Mouse (Mus musculus) embryo, embryonic 11 days (tissue): Measurements from ENCODE around the gene Macf1.
A peak's percentile ranks its signal among the peaks of the same experiment; 100 is the strongest.
"Not testable (repeated sequence)": the region's sequence is repeated elsewhere in the genome, so short reads cannot be mapped to it uniquely, and the experiment has no call there.

Experiments
- DNase-seq: peaks from one replicate; pipeline ENCODE4 v3.0.0-alpha.2; 2015

The Macf1 gene

DNA sequence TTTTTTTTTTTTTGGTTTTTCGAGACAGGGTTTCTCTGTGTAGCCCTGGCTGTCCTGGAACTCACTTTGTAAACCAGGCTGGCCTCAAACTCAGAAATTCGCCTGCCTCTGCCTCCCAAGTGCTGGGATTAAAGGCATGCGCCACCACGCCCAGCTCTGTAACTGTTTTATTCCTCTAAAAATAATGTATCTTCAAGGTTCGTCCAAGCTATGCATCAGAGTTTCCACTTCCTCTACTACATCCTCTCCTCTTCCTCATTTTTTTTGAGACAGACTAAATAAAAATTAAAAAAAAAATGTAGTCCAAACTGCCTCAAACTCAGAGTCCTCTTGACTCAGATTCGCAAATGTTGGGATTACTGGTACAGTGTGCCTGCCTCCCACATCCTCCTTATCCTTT, 52.0 kb downstream of the Macf1 start:
- not testable (repeated sequence) for DNase-seq

DNA sequence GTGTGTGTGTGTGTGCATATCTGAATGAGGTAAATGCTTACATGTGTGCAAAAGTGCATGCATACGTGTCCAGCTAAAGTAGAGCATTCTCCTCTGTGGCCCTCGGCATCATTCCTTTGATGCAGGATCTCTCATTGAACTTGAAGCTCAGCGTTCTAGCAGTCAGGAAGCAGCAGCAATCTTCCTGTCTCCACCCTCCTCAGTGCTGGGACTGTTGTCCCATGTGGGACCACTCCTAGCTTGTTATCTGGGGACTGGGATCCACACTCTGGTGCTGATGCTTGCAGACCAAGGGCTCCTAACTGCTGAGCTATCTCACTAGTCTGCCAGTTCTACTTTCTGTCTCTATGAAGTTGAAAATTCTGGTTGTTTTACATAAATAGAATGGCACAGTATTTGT, 52.5 kb downstream of the Macf1 start:
- no peak for DNase-seq

DNA sequence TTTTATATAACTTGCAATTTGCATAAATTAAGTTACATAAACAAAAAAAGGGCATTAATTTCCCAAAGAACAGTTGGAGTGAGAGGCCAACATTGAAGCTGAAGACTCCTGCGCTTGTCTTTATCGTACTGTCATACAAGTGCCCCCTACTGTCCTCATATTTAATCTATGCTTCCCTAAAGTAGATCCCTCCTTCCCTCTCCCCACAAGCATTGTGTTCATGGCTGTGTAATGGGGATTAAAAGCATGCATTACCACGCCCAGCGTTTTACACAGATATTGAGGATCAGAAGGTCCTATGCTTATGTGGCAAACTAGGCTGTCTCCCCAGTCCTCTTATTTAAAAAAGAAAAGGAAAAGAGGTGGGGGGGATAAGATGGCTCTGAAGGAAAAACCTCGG, 56.5 kb downstream of the Macf1 start:
- no peak for DNase-seq

DNA sequence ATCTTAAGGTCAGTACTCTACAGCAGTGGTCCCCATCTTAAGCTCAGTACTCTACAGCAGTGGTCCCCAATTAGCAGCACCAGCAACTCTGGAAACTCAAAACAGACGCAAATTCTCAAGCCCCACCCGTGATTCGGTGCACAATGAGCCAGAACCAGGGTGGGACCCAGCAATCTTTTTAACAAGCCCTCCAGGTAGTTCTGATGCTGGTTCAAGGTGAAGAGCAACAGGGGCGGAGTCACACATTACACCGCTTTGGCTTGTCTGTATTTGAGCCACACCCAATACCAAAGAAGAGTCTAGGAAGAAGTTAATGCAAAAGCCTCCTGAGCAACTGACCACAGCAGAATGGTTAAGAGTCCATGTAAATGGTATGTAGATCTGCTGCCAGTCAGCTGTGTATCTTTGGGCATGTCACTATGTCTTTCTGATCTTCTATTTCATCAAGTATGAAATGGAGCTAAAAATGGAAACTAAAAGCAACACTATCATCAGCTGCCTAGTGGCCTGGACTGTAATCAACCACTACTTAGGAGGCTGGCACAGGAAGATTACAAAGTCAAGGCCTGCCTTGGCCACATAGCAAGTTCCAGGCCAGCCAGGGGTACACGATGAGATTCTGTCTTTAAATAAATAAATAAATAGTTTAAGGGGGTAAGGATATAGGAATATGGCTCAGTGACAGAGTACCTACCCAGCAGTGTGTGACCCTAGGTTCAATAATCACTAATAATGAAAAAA, 58.7 kb downstream of the Macf1 start:
- DNase-seq, result no peak

DNA sequence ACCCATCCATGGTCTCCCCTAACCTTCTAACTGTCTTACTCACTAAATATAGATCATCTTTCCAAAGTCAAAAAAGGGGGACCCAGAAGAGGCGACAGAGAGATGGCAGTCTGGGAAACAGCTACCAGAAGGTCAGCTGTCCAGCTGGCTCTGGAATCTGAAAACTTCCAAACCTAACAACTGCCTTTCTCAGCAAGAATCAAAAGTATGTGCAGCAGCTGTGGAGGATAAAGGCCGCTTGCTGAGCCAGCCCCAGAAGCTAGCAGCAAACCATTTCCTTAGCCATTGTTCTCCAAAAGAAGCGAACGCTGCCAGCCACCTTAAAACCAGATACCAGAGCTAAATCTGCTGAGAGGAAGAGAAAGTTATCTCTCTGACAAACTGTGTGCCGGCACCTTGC, 59.7 kb downstream of the Macf1 start:
- DNase-seq, result peak; percentile 37

DNA sequence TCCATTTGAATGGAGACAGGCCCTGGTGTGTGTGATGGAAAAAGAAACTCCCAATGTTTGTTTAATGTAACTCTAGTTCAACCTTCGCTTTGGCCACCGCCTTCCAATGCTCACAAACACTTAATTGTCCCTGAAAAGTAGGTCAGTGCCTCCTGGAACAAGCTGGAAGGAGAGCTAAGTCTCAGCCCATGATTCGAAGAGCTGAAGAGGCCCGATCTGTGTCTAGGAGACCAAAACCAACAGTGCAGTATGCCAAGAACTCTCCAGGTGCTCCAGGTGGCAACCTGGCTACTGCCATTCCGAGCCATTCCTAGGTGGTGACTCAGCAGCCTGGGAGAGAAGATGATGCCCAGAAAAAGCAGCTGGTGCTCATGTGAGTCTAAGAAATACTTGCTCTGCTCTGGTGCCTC, 60.4 kb downstream of the Macf1 start:
- DNase-seq, result no peak

DNA sequence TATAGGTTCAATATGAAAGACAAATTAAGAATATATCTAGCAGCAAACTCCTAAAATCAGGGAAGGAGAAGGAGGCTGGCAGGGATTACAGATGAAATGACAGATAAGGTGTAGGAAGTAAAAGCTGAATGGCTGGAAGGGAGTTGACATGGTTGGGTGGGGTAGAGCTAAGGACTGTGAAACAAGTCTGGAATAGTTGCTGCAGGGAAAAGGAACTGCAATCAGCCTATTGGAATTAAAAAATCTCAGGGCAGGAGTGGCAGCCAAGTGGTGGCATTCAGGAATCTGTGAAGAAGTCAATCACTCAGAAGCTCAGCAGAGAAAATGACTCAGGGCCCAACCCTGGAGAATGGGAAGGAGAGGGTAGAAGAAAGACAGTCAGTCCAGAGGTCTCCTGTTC, 62.4 kb downstream of the Macf1 start:
- no peak for DNase-seq

DNA sequence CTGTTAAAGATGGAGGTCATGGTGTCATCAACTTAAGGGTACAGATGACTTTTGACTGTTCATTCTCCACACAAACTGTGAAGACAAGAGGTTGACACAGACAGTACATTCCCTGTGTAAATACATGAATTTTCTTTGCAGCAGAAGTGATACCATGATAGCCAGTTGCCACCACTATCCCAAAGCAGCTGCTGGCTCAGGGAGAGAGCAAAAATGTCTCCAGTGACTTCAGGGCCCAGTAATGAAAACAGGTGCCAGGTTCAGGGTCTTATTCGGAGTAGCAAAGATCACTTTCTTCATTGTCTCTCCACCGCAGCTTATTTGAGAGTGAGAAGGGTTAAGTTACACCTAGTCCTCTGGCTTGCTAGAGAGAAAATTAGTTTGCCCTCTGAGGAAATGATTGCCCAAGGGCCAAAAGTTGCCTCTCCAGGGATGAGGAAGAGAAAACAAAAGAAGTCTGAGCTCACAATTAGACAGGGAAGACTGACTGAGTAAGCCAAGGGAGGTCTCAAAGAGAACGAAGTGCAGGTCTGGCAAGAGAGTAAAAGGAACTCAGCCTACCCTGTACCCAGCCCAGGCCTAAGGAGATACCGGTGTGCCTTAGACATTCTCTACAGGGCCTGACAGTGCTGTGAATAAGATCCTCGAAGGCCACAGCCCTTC, 66.3 kb downstream of the Macf1 start:
- DNase-seq, result no peak

DNA sequence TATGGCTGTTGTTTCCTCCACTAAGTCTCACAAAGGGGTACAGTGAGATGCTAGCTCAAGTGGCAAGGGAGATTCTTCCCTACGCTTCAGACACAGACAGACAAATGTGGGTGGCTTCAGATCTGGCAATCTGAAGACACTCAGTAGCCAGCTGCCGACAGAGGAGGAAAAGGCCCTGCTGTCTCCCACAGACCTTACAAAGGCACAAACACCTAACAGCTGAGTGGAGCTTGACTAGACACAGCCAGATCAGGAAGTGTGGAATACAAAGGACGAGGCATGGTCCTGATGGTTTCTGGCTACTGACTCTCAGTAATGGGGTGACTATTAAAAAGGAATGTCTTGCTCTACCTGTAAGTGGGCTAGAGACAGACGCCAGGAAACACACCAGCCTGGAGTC, 67.2 kb downstream of the Macf1 start:
- no peak for DNase-seq

DNA sequence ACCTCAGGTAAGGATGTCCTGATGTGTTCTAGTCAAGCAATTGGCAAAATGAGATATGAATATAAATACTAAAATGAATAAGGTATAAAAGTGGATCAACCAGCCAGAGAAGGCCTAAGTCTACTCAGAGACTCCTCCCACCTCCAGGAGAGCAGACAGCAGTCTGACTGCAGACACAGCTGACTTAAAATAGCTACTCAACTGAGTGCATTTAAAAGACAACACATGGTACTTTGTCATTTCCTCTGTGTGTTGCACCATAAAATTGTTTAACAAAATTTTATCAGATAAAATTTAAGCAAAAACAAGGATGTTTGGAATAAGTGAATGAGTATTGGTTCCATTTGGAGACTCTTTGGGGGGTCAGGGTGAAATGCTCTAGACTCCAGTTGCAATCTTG, 67.7 kb downstream of the Macf1 start:
- no peak for DNase-seq

DNA sequence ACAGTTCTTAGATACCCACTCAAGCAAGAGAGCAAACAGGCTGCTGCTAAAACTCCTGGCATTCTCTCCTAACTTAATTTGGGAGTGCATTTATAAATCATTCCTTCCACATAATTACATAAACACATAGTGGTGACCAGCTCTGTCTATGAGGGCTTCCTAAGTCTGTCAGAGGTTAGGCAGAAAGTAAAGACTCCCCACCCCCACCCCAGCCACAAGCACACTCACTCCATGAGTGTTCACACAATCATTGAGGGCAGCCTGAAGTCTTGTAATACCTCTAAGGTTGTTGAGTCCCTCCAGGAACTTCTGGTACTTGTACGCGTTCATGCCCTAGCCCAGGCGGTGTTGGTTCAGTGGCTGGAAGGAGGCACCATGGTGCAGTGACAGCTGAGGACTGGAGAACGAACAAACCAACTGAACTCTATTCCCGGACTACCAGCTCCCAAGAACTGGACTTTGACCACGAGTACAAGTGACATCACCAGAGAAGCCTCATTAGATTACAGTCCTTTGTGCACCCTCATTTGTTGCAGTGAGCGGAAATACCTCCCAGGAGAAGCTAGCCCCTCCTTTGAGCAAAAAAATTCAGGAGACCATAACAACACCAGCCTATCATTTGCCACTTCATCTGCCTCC, 70.7 kb downstream of the Macf1 start:
- DNase-seq, result no peak

DNA sequence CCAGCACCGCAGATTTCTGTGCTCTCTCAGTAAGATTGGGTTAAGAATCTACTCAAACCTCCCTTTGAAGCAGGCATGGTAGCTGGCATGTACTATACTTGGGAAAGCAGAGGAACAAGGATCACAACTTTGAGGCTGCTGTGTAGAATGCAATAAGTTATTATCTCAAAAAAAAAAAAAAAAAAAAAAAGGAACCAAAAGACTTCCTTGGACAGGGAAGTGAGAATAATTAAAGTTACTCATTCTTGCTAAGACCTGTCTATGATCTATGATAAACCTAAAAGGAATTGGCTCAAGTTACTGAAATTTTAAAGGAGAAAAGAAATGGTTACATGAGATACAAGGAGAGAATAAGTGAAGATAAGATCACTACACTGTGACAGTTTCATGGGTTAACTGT, 72.2 kb downstream of the Macf1 start:
- DNase-seq, result no peak

DNA sequence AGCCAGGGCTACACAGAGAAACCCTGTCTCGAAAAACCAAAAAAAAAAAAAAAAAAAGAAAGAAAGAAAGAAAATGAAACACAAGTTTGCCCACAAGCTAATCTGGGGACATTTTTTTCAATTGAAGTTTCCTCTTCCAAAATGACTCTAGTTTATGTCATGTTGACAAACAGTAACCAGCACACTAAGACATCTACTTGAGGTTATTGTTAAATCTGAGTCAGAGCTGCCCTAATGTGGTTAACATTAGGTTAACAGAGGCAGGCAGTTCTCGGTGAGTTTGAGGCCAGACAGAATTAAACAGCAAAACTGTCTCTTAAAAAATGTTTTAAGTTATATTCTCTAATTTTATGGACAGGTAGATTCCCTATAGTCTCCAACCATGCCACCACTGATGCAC, 72.9 kb downstream of the Macf1 start:
- no peak for DNase-seq

DNA sequence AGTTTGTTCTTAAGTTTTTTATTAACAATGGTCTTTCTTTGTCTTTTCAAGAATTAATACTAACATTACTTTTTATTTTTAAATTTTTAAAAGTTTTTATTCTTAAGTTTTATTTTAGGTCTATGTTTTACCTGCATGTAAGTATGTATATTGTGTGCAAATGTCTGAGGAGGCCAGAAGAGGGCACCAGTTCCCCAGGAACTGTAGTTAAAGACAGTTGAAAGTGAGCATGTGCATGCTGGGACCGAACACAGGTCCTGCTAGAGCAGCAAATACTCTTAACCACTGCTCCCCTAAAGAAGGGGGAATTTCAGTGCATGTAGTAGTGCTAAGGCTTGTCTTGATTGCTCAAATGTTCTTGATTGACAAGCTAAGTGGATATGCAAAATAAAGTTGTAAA, 77.0 kb downstream of the Macf1 start:
- no peak for DNase-seq

DNA sequence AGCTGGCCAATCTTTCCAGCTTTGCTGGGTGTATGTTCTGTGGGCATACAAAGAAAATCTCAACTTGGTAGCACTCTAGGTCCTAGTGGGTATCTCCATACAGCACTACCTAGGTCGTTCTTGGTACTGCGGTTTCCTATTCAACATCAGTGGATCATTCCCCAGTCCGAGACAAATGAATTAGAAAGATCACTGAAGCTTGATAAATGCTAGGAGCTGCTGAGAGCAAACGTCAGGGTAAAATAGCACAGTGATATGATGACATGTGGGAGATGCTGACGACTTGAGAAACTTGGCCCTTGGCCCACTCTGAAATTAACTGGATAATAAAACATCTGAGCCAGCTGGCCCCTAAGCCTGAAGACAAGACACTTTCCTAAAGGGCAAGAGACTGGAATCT, 78.2 kb downstream of the Macf1 start:
- no peak for DNase-seq

DNA sequence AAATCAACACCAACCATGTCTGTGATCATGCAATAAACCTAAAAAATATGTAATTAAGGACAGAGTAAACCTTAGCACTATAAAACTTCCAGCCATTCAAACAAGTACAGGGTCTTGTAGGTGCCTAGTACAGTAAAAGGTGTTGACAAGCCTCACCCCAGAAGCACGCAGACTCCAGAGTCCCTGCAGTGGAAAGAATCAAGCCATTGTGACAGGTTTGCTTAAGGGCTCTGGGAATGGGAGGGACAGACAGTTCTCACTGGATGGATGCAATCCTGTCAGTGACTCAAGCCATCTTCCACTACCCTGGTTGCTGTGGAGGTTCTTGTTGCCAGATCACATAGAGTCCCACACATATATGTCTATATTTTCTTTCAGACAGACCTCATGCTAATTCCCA, 78.9 kb downstream of the Macf1 start:
- DNase-seq, result no peak

DNA sequence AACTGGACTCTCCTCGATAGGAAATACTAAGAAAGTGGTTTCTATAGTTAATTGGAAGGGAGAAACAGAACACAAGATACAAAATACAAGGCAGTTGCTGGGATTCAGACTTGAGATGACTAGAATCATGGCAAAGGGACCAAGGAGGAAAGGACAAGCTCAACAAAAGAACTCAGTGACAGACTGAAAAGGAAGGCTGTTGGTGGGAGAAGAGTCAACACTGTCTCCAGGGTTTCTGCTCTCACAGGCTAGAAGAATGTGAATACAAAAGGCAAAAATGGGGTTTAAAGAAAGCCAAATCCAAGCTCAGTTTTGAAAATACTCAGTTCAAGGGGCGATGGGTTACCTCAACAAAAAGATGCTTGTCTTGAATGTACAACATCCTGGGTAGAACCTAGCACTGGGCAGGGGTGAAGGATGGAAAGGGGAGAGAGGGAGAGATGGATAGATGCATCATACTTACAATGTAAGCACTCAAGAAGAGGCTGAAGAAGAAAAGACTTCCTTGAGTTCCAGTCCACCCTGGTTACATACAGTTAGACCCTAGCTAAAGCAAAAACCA, 81.4 kb downstream of the Macf1 start:
- no peak for DNase-seq

DNA sequence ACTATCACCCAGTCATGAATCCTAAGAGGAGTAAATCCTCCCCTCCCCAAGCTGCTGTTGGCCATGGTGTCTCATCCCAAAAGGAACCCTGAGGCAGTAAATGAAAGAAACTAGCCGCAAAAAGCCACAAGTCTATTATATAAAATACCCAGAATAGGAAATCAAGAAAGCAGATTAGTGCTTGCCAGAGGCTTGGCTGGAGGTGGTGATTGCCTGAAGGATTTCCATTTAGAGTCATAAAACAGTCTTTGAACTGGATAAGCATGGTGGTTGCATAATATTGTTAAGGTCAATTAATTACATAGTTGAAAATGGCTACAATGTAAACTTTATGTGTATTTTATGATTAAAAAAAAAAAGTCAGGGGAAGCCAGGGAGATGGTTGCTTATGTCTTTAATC, 83.1 kb downstream of the Macf1 start:
- no peak for DNase-seq

DNA sequence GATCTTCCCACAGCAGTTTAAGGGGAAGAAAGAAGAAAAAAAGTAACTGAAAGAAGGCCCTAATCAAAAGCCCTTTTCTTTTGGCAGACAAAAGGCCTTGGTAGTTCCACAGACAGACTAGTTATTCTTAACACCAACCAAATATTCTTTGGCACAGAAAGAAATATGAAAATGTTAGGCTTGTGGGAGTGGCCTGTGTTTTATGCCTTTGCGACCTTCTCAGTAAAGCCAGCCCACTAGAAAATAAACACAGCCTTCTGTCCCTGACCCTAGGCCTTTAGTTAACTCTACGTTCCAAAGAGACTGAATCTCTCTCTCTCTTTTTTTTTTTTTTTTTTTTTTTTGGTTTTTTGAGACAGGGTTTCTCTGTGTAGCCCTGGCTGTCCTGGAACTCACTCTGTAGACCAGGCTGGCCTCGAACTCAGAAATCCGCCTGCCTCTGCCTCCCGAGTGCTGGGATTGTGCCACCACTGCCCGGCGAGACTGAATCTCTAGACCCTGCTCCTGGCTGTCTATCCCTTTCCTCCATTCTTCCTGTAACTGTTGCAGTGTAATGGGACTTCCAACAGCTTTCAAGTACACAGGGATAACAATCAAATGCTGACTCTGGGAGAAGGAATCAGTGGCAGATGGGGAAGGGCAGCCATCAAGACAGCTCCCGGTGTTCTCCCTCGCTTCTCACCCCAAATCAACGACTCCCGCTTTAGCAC, 85.5 kb downstream of the Macf1 start:
- no peak for DNase-seq

DNA sequence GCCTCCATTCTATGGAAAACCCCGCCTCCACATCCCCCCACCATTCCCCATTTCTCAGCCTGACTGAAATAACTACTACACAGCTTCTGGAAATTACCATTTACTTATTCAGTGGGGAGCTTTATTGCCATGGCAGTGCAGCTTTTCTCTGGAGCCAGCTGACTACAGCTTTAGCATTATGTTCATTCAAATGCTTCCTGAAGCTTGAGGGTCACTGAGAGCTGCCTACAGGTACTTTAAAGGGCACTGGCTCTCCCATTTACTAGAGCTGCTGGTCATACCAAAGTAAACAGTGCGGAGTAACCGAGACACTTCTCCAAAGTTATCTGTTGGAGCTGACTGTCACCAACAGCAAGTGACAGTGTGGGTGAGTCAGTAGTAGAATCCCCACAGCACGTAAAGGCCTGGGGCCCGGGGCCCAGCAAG, 89.8 kb downstream of the Macf1 start:
- no peak for DNase-seq

DNA sequence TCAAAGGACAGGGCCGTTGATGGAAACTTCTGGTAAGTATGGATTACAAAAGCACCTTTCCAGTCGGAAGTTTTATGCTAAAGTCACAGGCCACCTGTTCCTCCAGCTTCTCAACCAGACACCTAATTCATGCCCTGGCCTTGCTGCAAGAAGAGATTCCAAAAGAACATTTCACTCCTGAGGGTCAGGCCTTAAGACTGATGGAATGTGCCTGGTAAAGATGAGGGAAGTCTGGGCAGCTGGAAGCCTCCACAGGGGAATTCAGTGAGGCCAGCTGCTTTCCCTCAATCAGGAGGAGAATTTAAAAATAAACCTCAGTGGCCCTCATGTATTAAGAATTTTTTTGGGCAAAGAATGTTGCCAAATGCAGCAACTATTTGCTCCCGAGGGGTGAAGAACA, 90.5 kb downstream of the Macf1 start:
- DNase-seq, result peak; percentile 42

DNA sequence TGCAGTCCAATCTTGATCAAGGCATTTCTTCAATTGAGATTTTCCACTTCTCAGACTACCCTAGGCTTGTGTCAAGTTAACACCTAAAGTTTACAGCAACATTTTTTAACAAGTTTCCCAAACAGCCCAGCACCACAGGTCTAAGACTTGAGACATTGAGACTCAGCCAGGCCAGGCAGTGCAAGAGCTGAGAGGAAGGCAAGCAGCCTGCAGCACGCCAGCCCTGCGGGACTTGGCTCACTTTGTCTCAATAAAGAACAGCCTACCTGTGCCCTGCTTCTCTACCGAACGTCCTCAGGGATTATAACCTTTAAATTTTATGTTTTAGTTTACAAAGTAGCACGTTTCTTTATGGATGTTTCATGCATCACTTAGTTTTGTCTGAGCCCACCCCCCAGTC, 92.1 kb downstream of the Macf1 start:
- no peak for DNase-seq

DNA sequence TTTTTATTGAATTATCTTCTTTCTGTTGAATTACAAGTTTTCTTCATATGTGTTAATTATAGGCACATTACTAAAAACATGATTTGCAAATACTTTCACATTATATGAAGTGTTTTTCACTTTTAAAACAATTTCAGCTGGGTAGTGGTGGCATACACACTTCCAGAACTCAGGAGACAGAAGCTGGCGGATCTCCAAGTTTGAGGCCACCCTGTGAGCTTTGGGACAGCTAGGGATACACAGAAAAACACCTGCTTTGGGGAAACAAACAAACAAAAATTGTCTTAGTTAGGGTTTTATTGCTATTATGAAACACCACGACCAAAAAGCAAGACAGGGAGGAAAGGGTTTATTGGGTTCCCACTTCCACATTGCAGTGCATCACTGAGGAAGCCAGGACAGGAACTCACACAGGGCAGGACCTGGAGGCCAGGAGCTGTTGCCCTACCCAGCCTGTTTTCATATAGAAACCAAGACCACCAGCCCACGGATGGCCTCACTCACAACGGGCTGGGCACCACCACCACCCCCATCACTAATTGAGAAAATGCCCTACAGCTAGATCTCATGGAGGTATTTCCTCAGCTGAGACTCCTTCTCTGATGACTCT, 93.0 kb downstream of the Macf1 start:
- no peak for DNase-seq
